Comparison of ENCODE assay signal across 17 mouse cellular contexts in genomic region chr4:138939481-138939880, GRCm38 (mm10). TPM values are rescaled to one million over a fixed set of nuclear protein-coding genes. Genes with fewer than 3 reads are reported as not detected.
A peak's percentile ranks its signal among the peaks of the same experiment; 100 is the strongest.
DNase-seq lines count a peak whose midpoint lies in the region; ATAC-seq lines count a peak whose summit lies in the region.
"Had no signal": no experiment of that assay in that cellular context is flagged by ENCODE, and none has a peak within 500 bp of the region (broad histone marks: within the 10 kb centered on the region; RNA-seq: fewer than 3 reads in every experiment).

No protein-coding gene starts in this region.

- H3K27ac ChIP-seq in hindbrain, embryonic 11.5 days (ENCODE audit: low read depth, low read length) = no peak overlapping the region
- H3K27ac ChIP-seq in hindbrain, embryonic 16.5 days (ENCODE audit: low read depth, low read length) = no peak overlapping the region
- H3K27ac ChIP-seq in intestine, embryonic 16.5 days (ENCODE audit: low read length) = peak overlapping the region; percentile 80
- no peak overlapping the region for H3K27ac ChIP-seq in forebrain, embryonic 10.5 days
- H3K27ac ChIP-seq: heart, embryonic 13.5 days; hindbrain, embryonic 12.5 days; limb, embryonic 13.5 days; midbrain, embryonic 12.5 days had no signal

- no peak for ATAC-seq in hindbrain, embryonic 11.5 days (ENCODE audit: low FRiP score)
- no peak for ATAC-seq in hindbrain, embryonic 16.5 days
- peak; percentile 22 for ATAC-seq in intestine, embryonic 16.5 days
- ATAC-seq: CD4-positive, CD25-positive, alpha-beta regulatory T cell, adult 4 months; forebrain, embryonic 14.5 days had no signal

- H3K27me3 ChIP-seq in hindbrain, embryonic 11.5 days (ENCODE audit: control insufficient read depth, insufficient read depth, low read length) = no peaks in the 10 kb centered on the region
- H3K27me3 ChIP-seq in hindbrain, embryonic 16.5 days (replicated peaks; ENCODE audit: control insufficient read depth, insufficient read depth, low read length) = no peaks in the 10 kb centered on the region
- no peaks in the 10 kb centered on the region for H3K27me3 ChIP-seq in intestine, embryonic 16.5 days (replicated peaks; ENCODE audit: control insufficient read depth, insufficient read depth, low read length)
- no peaks in the 10 kb centered on the region for H3K27me3 ChIP-seq in forebrain, embryonic 10.5 days (ENCODE audit: poor library complexity, severe bottlenecking)
- H3K27me3 ChIP-seq: hindbrain, embryonic 12.5 days; limb, embryonic 13.5 days; midbrain, embryonic 12.5 days had no signal

- H3K9me3 ChIP-seq in hindbrain, embryonic 11.5 days (ENCODE audit: control insufficient read depth, low read length) = no peaks in the 10 kb centered on the region
- no peaks in the 10 kb centered on the region for H3K9me3 ChIP-seq in hindbrain, embryonic 16.5 days (ENCODE audit: control insufficient read depth, low read length)
- H3K9me3 ChIP-seq in intestine, embryonic 16.5 days (ENCODE audit: control insufficient read depth, low read length) = no peaks in the 10 kb centered on the region
- no peaks in the 10 kb centered on the region for H3K9me3 ChIP-seq in forebrain, embryonic 10.5 days
- H3K9me3 ChIP-seq: heart, embryonic 13.5 days; hindbrain, embryonic 12.5 days; limb, embryonic 13.5 days; midbrain, embryonic 12.5 days had no signal

- H3K4me2 ChIP-seq in hindbrain, embryonic 11.5 days (replicated peaks; ENCODE audit: low read depth, low read length) = no peak overlapping the region
- H3K4me2 ChIP-seq in hindbrain, embryonic 16.5 days (ENCODE audit: low read length) = no peak overlapping the region
- H3K4me2 ChIP-seq in intestine, embryonic 16.5 days (ENCODE audit: low read depth, low read length) = no peak overlapping the region
- H3K4me2 ChIP-seq: heart, embryonic 13.5 days; hindbrain, embryonic 12.5 days; limb, embryonic 13.5 days; midbrain, embryonic 12.5 days had no signal

- peak; percentile 15 for DNase-seq in hindbrain, embryonic 11.5 days (ENCODE audit: low spot score)
- peak; percentile 20 for DNase-seq in 3T3-L1 (ENCODE audit: low read depth, low spot score)
- DNase-seq in lung, postnatal 25 days (ENCODE audit: low spot score) = peak; percentile 92
- no peak for DNase-seq in ovary, postnatal 14 days (ENCODE audit: low spot score)
- no peak for DNase-seq in forebrain, embryonic 10.5 days (ENCODE audit: extremely low spot score, low spot score)
- DNase-seq: cerebellum, adult 2 months; gastrocnemius, postnatal 14 days had no signal

- no peaks in the 10 kb centered on the region for H3K36me3 ChIP-seq in hindbrain, embryonic 11.5 days (ENCODE audit: control insufficient read depth, insufficient read depth, low read length)
- no peaks in the 10 kb centered on the region for H3K36me3 ChIP-seq in hindbrain, embryonic 16.5 days (ENCODE audit: control insufficient read depth, insufficient read depth, low read length)
- H3K36me3 ChIP-seq in intestine, embryonic 16.5 days (ENCODE audit: control insufficient read depth, insufficient read depth, low read length) = no peaks in the 10 kb centered on the region
- H3K36me3 ChIP-seq in forebrain, embryonic 10.5 days (replicated peaks) = no peaks in the 10 kb centered on the region
- H3K36me3 ChIP-seq: heart, embryonic 13.5 days; hindbrain, embryonic 12.5 days; limb, embryonic 13.5 days; midbrain, embryonic 12.5 days had no signal

- no peak overlapping the region for H3K9ac ChIP-seq in hindbrain, embryonic 11.5 days (ENCODE audit: low read depth, low read length)
- no peak overlapping the region for H3K9ac ChIP-seq in hindbrain, embryonic 16.5 days (ENCODE audit: low read depth, low read length)
- H3K9ac ChIP-seq in intestine, embryonic 16.5 days (ENCODE audit: low read depth, low read length) = no peak overlapping the region
- H3K9ac ChIP-seq: heart, embryonic 13.5 days; hindbrain, embryonic 12.5 days; limb, embryonic 13.5 days; midbrain, embryonic 12.5 days had no signal

- 58% methylated on average over 4 of the region's 4 CpGs for WGBS in hindbrain, embryonic 11.5 days
- 47% methylated on average over 4 of the region's 4 CpGs for WGBS in hindbrain, embryonic 16.5 days
- WGBS in intestine, embryonic 16.5 days = 53% methylated on average over 4 of the region's 4 CpGs
- WGBS in forebrain, embryonic 10.5 days = 85% methylated on average over 4 of the region's 4 CpGs

- H3K4me1 ChIP-seq in hindbrain, embryonic 11.5 days (replicated peaks; ENCODE audit: control insufficient read depth, insufficient read depth, low read length) = 0 out of 2 replicates have a peak, but pooled peaks cover 3% of the 10 kb centered on the region
- H3K4me1 ChIP-seq in hindbrain, embryonic 16.5 days (ENCODE audit: control insufficient read depth, insufficient read depth, low read depth, low read length) = no peaks in the 10 kb centered on the region
- peaks cover 22% of the 10 kb centered on the region for H3K4me1 ChIP-seq in intestine, embryonic 16.5 days (ENCODE audit: control insufficient read depth, insufficient read depth, low read length)
- peaks cover 19% of the 10 kb centered on the region for H3K4me1 ChIP-seq in forebrain, embryonic 10.5 days
- H3K4me1 ChIP-seq: heart, embryonic 13.5 days had no signal

- no peak overlapping the region for H3K4me3 ChIP-seq in hindbrain, embryonic 11.5 days (ENCODE audit: low read depth, low read length)
- H3K4me3 ChIP-seq in hindbrain, embryonic 16.5 days (ENCODE audit: low read length) = no peak overlapping the region
- no peak overlapping the region for H3K4me3 ChIP-seq in intestine, embryonic 16.5 days (ENCODE audit: low read length)
- H3K4me3 ChIP-seq in forebrain, embryonic 10.5 days = no peak overlapping the region
- H3K4me3 ChIP-seq: heart, embryonic 13.5 days; hindbrain, embryonic 12.5 days; limb, embryonic 13.5 days; midbrain, embryonic 12.5 days had no signal

RNA-seq across cellular contexts. Expression of gene Otud3, which starts 25.7 kb away (rescaled TPM):
- 3.1 and 3.5 TPM in 2 replicates for polyA plus RNA-seq in hindbrain, embryonic 11.5 days (2014; fragmentation: Nextera tagmentation; extraction: Ambion mirVana)
- 2.4 and 3.1 TPM in 2 replicates for polyA plus RNA-seq in hindbrain, embryonic 16.5 days (2015; fragmentation: Nextera tagmentation; extraction: Ambion mirVana)
- 4.4 and 4.6 TPM in 2 replicates for polyA plus RNA-seq in intestine, embryonic 16.5 days (2015; fragmentation: Nextera tagmentation; extraction: Ambion mirVana)
- polyA plus RNA-seq in forebrain, embryonic 10.5 days (2016; fragmentation: Nextera tagmentation; extraction: Ambion mirVana) = 3.5 TPM in 2 replicates

RNA-seq across cellular contexts. Expression of gene Rnf186, which starts 27.4 kb away (rescaled TPM):
- polyA plus RNA-seq in hindbrain, embryonic 11.5 days (2014; fragmentation: Nextera tagmentation; extraction: Ambion mirVana) = not detected in 2 replicates
- not detected in 2 replicates for polyA plus RNA-seq in hindbrain, embryonic 16.5 days (2015; fragmentation: Nextera tagmentation; extraction: Ambion mirVana)
- 106 and 121 TPM in 2 replicates for polyA plus RNA-seq in intestine, embryonic 16.5 days (2015; fragmentation: Nextera tagmentation; extraction: Ambion mirVana)
- not detected in 2 replicates for polyA plus RNA-seq in forebrain, embryonic 10.5 days (2016; fragmentation: Nextera tagmentation; extraction: Ambion mirVana)
- polyA plus RNA-seq: brain, embryonic 14.5 days; CD4-positive, CD25-positive, alpha-beta regulatory T cell, adult 4 months; cerebellum, adult 2 months; forebrain, embryonic 14.5 days; heart, embryonic 13.5 days; hindbrain, embryonic 12.5 days; midbrain, embryonic 12.5 days; testis, adult 2 months had no signal

RNA-seq across cellular contexts. Expression of gene Tmco4, which starts 33.2 kb away (rescaled TPM):
- polyA plus RNA-seq in hindbrain, embryonic 11.5 days (2014; fragmentation: Nextera tagmentation; extraction: Ambion mirVana) = 0.61 and 1.3 TPM in 2 replicates
- polyA plus RNA-seq in hindbrain, embryonic 16.5 days (2015; fragmentation: Nextera tagmentation; extraction: Ambion mirVana) = 1.3 and 1.8 TPM in 2 replicates
- 16.3 and 17.1 TPM in 2 replicates for polyA plus RNA-seq in intestine, embryonic 16.5 days (2015; fragmentation: Nextera tagmentation; extraction: Ambion mirVana)
- 0.90 and 1.0 TPM in 2 replicates for polyA plus RNA-seq in forebrain, embryonic 10.5 days (2016; fragmentation: Nextera tagmentation; extraction: Ambion mirVana)

Comparison
In these comparisons a context has a peak if more than half of its experiments do, and no peak if none do; other contexts are left out.
1. DNase-seq: peak in hindbrain, embryonic 11.5 days (single experiment), 3T3-L1 (single experiment) and lung, postnatal 25 days (single experiment); none in ovary, postnatal 14 days (single experiment) and forebrain, embryonic 10.5 days (single experiment).
2. RNA of gene Rnf186, which starts 27.4 kb away (polyA plus RNA-seq): 106 to 121 TPM in intestine, embryonic 16.5 days; not detected in hindbrain, embryonic 11.5 days, not detected in hindbrain, embryonic 16.5 days and not detected in forebrain, embryonic 10.5 days; every median in the first group is over 100 times any median in the second.